Mouse (Mus musculus) adrenal gland, postnatal 10 days (tissue): ENCODE data around the gene Mbd3. TPM values are rescaled to one million over a fixed set of nuclear protein-coding genes. Genes with fewer than 3 reads are reported as not detected.
A peak's percentile ranks its signal among the peaks of the same experiment; 100 is the strongest.

Experiments
- DNase-seq: peaks from one replicate; pipeline ENCODE4 v3.0.0; 2021; ENCODE audit warnings: mixed read lengths
- total RNA-seq, 2 experiments: library from RNA; stranded (reverse); gene quantifications; 2 replicates each; pipeline ENCODE4 v1.2.3; 2021

Gene Mbd3
- total RNA-seq, 2 experiments from 2014 or later: 103 to 113 TPM

DNA sequence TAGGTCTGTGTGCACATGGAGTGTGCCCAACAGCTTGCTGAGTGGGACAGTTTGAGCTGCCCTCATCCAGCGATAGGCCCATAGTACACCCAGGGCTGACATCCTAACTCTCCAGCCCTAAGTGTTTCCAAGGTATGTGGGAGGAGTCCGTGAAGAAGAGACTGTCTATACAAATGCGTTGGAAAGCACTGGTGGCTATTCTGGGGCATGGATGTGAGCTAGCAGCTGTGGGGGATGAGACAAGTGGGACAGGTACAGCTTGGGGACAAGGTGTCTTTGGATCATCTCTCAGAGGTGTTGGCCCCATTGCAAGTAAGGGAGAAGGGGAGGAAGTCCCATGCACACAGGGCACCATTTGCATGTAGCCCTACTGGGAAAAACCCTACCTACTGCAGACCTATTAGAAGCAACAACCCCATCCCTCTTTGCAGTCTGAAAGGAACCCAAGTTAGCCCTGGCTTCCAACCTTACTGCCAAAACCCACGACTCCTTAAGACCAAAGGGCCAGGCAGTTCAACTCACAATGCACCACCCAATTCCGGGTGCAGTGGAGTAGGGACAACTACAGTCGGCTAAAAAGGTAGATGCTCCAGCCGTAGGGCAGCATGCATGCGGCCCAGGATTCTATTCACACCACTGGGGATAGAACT is 1.7 kb downstream of the Mbd3 start:
- no peak for DNase-seq

- DNase-seq: no peak
Measured at GRCm38 (mm10) chr10:80396822-80397523, 2.4 kb downstream of the Mbd3 start.

DNA sequence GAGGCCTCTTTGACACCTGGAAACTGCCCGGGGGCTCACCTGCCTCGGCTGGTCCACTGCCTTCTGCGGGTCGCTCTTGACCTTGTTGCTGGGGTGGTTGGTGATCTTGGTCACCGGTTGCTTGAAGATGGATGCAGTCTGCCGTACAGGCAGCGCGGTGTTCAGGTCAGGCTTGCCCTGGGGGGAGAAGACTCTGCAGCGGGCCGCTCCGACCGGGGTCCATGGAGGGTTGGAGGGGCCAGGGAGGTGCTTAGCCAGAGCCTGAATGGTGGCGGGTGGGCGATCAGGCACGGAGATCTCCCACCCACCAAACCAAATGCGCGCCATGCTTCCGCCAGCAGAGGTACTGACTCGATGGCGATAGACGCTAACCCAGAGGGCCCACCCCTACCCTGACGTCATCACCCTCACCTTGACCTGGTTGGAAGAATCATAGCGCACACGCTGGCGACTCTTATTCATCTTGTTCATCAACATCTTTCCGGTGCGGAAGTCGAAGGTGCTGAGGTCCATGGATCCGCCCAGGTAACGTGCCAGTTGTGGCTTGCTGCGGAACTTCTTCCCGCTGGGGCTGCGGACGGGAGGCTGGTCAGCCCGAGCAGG is 4.2 kb downstream of the Mbd3 start:
- no peak for DNase-seq

DNA sequence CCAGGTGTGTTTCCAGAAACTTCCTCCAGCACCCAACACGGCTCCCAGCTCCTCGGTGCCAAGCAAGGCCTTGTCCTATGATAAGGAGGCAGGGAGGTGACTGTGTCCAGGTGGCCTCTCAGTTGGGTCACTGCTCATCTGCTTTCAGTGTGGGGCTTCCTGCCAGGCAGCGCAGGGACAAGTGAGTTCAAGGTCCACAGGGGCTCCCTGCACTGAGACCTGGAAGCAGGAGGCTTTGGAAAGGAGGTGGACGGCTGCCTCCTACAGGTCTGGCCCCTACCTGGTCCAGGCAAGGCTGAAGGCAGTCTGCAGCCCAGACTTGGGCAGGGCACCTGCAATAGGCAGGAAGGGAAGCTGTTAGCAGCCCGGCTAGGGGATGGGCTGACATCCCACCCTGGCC is 6.7 kb downstream of the Mbd3 start:
- DNase-seq: no peak

DNA sequence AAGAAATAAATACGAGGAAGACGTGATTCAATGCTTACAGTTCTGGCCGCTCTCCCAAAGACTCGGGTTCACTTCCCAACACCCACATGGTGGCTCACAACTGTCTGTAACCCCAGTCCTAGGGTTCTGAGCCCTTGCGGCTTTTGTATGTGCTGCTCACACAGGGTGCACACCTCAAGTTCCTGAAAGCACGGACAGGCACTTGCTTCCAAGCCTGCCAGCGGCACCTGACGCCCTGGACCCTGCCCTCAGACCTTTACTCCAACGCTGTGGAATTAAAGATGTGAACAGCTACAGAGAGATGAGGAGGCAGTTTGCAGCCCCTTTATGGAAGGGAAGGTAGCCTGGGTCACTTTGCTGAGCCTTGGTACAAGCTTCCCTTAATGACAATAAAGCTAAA is 8.7 kb downstream of the Mbd3 start:
- no peak for DNase-seq

GRCm38 (mm10) chr10:80389185-80389708 is 10.1 kb downstream of the Mbd3 start:
- no peak for DNase-seq

DNA sequence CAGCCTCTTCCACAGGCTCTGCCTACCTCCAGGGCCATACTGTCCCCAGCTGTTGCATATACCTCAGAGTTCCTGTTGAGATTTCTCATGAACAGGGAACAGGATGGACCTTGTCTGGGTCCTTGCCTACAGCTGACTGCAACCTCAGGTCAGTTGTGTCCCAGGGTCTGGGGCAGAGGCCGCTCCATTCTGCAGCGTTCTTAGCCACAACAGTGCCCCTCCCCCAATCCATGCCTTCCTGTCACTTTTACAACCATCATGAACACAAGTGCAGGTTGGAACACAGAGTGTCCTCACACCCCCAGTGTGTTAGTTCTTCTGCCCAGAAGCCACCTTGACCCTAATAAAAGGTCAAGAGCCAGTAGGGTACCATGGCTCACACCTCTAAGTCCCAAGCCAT is 10.6 kb downstream of the Mbd3 start:
- DNase-seq: no peak

- DNase-seq: peak; percentile 96
Measured at GRCm38 (mm10) chr10:80387522-80387959, 11.8 kb downstream of the Mbd3 start, which contains the start of gene Mex3d. TSS of gene Mex3d (minus strand) at chr10:80387659.

DNA sequence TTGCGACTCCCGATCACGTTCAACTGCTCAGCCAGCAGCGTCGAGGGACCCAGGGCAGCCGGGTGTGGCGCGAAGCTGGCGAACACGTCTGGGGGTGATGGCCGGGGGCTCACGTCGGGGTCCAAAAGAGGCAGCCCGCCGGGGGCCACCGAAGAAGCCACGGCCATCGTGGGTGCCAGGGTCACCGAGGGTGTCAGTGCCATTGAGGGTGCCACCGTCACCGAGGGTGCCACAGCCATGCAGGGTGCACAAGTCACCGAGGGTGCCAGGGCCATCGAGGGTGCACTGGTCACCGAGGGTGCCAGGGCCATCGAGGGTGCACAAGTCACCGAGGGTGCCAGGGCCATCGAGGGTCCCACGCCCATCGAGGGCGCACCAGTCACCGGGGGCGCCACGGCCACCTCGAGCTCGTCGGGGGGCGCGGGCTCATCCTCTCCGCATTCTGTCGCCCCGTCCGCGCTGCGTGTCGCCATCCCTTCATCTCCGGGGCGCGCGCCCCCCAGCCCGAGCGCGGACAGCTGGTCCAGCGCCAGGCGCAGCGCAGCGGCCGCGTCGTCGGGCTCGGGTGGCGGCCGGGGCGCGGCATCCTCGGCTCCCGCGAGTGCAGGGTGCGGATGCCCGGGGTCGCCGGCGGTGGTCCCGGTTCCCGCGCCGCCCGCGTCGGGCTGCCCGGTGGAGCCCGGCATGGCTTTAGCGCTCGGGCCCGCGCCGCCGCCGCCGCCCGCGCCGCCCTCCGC is 12.4 kb downstream of the Mbd3 start:
- DNase-seq: no peak

GRCm38 (mm10) chr10:80385811-80386734 is 13.3 kb downstream of the Mbd3 start:
- DNase-seq: peak; percentile 67

DNA sequence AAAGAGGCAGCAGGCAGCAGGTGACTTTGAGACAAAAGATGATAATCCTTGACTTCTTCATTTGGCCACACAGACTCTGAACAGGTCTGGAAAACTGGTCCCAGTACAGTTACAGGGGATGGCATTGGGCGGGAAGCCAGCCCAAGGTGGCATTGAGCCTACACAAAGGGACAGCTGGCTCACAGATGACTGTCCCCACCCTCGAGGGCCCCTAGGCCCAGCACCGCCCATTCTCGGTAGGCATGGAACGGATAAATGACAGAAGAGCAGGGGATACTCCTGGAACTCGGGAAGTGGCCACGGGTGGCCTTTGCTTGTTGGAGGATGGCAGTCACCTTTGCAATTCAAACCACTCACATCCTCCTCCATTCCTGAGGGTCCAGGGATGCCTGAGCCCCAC is 14.0 kb downstream of the Mbd3 start:
- peak; percentile 63 for DNase-seq

GRCm38 (mm10) chr10:80384709-80385108 is 14.6 kb downstream of the Mbd3 start:
- DNase-seq: no peak

- DNase-seq: no peak
Measured at GRCm38 (mm10) chr10:80384115-80384639, 15.2 kb downstream of the Mbd3 start.

GRCm38 (mm10) chr10:80383431-80383830 is 15.9 kb downstream of the Mbd3 start:
- DNase-seq: peak; percentile 39

- DNase-seq: peak; percentile 47
Measured at GRCm38 (mm10) chr10:80382641-80383365, 16.5 kb downstream of the Mbd3 start.

- DNase-seq: peak; percentile 58
Measured at GRCm38 (mm10) chr10:80377716-80378115, 21.6 kb downstream of the Mbd3 start.

DNA sequence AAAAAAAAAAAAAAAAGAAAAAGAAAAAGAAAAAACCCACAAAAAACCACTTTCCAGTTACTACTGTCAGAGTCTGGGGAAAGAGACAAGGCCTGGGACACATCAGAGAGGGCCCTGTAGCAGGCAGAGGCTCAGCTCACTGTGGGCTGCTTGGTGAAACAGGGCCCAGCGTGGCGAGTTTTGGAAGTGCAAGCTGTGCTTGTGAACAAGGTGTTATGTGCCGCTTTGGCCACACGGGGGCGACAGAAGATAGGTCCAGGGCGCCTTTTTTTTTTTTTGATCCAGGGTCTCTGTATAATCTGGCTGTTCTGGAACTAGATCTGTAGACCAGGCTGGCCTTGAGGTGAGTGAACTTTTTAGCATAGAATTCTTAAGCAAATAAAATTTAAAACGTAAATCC is 23.2 kb downstream of the Mbd3 start:
- peak; percentile 94 for DNase-seq

- peak; percentile 87 for DNase-seq
Measured at GRCm38 (mm10) chr10:80374063-80374462, 25.3 kb downstream of the Mbd3 start.

GRCm38 (mm10) chr10:80372706-80373105 is 26.6 kb downstream of the Mbd3 start:
- DNase-seq: no peak

DNA sequence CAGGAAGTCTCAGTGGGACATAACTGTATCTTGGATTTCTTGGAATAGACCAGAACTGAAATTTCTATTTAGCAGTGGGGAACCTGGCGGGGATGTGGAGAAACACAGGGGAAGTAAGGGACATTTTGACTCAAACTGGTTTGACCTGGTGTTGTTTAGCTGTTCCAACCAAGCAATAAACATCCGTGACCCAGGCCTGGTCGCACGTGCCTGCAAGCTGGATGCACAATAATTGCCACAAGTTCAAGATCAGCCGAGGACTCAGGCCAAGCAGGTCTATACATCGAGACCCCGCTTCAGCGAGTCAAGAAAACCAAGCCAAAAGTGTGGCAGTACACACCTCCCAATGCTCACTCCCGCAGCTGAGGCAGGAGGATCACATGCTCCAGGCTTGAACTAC is 27.4 kb downstream of the Mbd3 start:
- DNase-seq: no peak
